Mouse (Mus musculus): ENCODE results near the gene Ptcd1. TPM values are rescaled to one million over a fixed set of nuclear protein-coding genes. Genes with fewer than 3 reads are reported as not detected.
"Not testable (repeated sequence)": the region's sequence is repeated elsewhere in the genome, so short reads cannot be mapped to it uniquely, and the experiment has no call there.

Ptcd1 gene
- total RNA-seq, 2 experiments from 2014 or later = 29.2 to 32.0 TPM

DNA sequence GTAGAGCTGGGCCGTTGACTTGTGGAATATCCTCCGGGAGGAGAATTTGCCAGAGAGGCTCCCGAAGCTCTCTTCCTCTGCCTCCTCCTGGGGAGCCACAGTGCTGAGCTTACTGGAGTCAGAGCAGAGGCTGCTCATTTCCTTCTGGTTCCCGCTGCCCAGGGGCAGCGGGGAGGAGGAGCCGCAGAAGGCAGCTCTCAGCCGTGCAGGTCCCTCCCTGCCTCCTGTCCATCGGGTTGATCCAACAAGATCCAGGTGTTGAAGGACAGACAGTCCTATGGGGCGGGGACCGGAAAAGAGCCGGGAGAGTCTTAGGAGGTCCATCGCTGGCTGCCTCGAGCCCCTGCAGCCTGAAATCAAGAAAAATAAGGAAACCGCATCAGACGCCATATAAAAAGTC is 1.7 kb downstream of the Ptcd1 start:
- DNase-seq (ENCODE audit: low spot score in 2 of 2) = no peak

DNA sequence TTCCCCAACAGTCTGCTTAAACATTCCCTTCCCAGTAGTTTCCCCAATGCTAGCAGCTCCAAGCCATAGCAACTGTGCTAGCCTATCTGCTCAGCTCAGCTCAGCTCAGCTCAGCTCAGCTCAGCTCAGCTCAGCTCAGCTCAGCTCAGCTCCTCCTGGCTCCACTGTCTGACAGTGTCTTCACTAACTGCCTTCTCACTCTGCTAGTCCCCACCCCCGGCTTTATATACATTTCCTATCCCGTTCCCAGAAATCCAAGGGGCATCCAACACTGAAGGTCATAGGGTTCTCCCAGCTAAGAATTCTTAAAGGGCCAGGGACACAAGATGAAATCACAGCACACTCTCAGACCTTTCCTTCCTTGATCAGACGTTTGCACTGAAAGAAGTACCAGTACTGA is 2.2 kb downstream of the Ptcd1 start:
- DNase-seq (ENCODE audit: low spot score in 2 of 2) = no peak

DNA sequence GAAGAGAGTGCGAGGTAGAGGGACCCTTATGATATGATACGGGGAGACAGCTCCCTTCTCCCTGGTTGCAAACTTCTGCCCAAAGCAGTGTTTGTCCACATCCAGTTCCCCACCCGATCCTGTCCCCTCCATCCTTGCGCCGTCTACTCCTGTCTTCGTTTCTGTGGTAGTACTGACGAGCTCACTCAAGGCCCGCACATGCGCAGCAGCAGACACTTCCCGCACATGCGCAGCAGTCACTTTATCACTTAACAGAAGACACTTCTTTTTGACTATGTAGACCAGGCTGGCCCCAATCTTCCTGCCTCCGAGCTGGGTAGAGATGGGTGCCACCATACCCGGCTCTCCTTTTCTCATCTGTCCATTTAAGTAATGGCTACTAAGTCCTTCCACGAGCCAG is 5.5 kb downstream of the Ptcd1 start:
- no peak for DNase-seq (ENCODE audit: low spot score in 2 of 2)

DNA sequence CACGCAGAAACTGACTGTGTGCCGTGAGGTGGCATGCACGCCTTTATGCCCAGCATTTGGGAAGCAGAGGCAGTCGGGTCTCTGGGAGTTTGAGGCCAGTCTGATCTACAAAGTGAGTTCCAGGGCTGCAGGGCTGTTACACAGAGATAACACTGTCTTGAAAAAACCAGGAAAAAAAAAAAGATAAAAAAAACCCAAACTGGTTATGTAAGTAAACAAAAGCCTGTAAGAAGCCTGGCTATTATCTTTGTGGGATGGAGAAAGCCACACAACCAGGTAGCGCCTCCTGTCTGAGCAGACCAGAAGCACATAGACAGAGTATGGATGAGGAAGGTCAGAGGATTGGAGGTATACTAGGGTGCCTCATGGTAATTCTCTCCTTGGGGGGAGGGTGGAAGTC is 14.2 kb downstream of the Ptcd1 start:
- no peak for DNase-seq (ENCODE audit: low spot score in 2 of 2)

DNA sequence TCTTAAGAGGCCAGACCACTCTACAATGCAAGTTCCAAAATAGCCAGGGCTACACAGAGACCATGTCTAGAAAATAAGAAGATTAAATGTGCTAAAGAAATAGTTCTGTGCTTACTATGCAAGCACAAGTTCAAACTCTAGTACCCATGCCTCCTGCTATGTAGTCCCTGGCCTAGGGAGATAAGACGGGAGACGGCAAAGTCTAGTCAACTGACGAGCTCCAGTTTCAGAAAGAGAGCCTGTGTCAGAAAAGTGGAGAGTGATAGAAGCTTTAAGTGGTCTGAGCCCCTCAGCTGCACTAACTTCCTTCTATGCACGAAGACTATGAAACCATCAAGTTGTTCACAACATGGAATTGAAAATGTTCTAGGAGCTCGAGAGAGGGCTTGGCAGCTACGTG is 17.6 kb downstream of the Ptcd1 start:
- DNase-seq (ENCODE audit: low spot score in 2 of 2) = no peak

DNA sequence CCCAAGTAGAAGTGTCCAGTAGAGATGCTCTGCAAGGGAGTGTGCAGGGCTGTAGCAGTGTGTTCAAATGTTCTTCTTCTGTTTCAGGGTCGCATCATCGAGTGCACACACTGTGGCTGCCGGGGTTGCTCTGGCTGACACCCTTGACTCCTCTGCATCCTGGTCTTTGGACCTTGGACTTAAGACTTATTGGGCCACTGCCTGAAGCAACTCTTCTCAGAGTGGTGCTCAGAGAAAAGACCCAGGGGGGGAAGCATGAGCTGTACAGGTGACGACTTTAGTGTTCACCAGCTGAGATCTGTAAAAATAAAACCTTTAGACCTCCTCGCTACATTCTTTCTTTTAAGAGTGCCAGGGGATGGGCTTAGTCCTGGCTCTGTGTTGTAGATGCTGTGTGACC is 19.2 kb downstream of the Ptcd1 start:
- DNase-seq (ENCODE audit: low spot score in 2 of 2) = no peak

DNA sequence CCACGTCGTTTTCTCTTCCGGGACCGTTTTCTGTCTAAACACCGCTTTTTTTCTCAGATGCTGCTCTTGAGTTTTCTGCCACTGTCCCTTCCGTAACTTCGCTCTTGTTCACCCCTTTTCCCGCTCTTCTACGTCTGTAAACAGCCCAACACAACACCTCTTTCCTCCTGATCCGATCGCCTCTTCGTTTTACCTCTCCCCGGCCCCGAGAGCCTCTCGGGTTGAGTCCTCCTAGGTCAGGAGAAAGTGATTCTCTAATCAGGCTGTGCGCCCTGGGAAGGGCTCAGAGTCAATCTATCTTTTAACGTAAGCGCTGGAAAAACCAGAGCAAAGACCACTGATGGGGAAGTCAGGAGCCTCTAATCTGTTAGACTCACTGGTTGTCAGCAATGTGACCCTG is 26.3 kb downstream of the Ptcd1 start:
- no peak for DNase-seq (ENCODE audit: low spot score in 2 of 2)

DNA sequence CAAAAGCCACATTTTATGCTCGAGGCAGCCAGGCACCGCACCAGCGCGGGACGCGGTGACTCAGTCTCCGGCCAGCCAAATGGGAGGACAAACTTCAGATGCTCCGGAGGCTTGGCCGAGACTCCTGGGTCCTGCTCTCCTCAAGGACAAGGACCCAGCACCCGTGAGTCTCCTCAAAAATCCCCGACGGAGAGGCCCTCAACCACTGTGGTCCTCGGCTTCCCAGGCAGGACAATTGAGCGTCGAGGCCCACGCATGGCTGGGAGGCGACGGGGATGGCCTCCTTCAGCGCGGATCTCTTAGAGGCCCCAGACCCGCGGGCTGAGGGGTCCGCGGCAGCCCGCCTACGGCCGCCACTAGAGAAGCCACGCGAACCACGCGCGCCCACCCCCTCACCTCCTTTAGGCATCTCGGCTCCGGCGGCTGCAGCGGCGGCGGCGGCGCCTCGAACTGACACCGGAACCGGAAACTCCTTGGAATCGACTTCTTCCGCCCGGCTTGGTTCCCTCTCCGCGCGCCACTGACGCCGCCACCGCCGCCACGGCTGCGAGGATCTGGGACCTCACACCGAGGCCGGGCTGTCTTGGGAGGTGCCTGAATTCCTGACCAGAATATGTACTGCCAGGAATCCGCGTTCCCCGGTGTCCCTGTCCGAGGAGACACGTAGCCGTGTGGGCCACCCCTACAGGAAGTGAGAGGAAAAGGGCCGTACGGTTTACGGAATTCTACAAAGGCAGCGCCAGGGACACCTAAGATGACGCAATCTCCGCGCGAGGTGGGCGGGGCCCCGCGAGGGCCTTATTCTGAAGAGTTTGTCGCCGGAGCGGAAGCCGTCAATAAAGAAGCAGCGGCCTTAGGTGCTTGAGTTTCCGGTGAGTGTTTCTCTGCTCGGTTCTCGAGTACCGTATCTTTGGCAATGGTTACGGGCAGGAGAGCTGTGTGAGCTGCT is 27.1 kb downstream of the Ptcd1 start, which contains the start of the genes Pdap1 and Bud31:
TSS of gene Pdap1 (minus strand) at position 668 of the 949 bp plus-strand sequence.
TSS of gene Bud31 (plus strand) at position 792 of the 949 bp plus-strand sequence.
- DNase-seq (ENCODE audit: low spot score in 2 of 2) = peak; percentile 89 to 92

DNA sequence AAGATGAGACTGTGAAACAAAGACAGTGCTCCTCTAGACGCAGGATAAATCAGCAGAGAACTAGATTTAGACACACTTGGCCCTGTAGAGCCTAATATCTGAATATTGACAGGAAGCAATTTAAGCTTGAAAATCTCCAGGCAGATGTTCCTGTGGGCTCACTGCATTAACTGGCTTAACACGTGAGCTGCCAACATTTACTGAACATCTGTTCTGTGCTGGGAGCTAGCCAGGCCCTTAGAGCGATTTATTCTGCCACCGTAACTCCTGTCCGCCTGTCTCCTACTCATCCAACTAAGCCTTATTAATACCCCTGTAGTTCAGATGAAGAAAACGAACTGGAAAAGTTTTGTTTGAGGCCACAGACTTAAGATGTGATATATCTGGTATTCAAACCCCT is 28.1 kb downstream of the Ptcd1 start:
- no peak for DNase-seq (ENCODE audit: low spot score in 2 of 2)

DNA sequence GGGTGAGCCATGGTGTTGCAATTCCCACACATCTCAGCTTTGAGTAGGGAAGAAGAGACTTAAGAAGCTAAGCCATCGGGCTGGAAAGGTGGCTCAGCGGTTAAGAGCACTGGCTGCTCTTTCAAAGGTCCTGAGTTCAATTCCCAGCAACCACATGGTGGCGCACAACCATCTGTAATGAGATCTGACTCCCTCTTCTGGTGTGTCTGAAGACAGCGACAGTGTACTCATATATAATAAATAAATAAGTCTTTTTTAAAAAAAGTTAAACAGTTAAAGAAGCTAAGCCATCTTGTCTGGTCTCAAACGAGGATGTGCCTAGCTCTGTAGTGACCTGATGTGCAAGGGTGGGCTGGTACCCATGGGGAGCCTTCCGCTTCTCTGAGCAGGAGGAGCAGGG is 33.6 kb downstream of the Ptcd1 start:
- DNase-seq (ENCODE audit: low spot score in 2 of 2) = not testable (repeated sequence)

DNA sequence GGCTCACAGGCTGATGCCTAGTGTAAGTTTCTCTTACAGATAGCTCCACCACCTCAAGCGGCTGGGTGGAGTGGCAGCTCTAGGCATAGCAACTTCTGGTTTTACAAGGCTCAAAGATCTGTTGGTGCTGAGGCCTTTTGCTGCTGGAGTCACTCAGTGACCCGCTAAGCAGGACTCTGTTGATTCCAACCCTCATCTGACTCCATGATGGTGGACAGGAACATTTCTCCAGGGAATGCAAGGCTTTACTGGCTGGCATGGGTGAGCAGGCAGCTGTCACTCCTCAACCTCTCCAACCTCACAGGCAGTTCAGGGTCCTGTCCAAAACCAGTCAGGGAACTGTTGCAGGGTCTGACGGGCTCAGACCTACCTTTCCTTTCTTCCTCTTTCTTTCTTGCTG is 35.9 kb downstream of the Ptcd1 start:
- no peak for DNase-seq (ENCODE audit: low spot score in 2 of 2)

DNA sequence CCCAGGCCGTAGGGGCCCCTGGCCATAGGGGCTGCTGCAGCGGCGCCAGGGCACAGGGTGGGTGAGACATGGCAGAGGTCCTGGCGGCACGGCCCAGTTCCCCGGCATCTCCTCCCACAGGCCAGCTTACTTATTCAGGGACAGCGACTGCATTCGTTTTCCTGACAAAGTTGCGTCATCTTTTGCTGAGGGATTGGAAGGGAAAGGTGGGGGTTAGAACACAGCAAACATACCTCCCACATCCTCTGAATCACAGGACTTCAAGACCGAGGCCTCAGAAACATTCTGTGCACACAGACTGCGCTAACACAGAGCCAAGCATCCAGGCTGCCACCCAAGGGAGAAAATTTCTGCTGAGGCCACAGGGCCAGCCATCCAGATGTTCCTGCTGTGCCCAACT is 36.7 kb downstream of the Ptcd1 start:
- DNase-seq (ENCODE audit: low spot score in 2 of 2) = no peak

DNA sequence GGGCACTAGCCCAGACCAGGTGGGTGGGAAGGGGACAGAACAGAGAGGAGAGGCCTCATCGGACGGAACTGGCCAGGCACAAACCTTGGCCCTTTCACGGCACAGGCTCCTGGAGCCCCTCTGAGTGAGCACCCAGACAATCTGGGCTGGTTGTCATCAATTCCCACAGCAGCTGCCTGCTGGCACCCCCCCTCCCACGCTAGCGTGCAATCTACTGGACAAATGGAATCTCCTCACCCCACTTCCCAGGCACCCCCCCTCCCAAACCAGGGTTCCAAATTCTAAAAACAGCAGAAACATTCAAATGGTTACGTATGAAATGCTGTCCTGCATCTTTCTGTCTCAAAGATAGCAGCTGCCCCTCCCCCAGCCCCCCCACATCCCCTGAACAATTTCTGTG is 37.1 kb downstream of the Ptcd1 start:
- DNase-seq (ENCODE audit: low spot score in 2 of 2) = not testable (repeated sequence)

DNA sequence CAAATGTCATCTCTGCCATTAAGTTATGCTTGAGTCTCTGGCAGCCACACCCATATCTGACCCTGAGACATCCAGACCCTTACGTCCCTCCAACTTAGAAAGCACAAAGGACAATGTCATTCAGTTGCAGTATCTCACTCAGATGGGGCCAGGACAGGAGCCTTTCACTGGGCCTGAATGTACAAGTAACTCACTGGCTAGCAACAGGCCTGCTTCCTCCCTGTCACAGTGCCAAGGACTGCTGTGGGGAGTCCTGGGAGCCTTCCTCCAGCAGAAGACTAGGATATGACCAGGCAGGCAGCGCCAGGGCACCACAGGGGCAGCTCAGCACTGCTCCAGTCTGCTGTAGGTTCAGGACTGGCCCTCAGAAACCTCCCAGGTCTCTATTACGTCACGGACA is 37.8 kb downstream of the Ptcd1 start:
- DNase-seq (ENCODE audit: low spot score in 2 of 2) = no peak

DNA sequence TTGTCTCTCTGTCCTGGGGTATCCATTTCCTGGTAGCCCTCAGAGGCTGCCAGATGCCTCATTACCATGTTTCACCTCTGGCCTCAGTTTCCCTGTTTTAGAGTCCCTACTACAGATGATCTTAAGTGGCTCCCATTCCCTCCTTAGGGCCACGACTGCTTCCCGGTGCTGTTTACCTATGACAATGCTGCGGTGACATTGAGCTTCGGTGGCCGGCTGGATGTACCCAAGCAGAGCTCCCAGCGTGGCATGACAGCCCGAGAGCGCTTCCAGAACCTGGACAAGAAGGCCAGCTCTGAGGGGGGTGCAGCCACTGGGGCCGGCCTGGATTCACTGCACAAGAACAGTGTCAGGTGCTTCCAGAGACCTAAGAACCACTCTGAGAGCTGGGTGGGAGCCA is 40.3 kb downstream of the Ptcd1 start:
- no peak for DNase-seq (ENCODE audit: low spot score in 2 of 2)

DNA sequence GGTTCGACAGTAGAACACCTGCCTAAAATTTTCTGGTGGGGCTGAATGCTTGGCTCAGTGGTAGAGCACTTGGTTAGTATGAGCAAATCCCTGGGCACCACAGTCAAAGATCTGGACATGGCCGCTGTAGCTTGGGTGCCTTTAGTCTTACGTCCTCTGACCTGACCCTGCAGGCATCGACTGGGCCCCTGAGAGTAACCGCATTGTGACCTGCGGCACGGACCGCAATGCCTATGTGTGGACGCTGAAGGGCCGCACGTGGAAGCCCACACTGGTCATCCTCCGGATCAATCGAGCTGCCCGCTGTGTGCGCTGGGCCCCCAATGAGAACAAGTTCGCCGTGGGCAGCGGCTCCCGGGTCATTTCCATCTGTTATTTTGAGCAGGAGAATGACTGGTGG is 43.5 kb downstream of the Ptcd1 start:
- no peak for DNase-seq (ENCODE audit: low spot score in 2 of 2)

DNA sequence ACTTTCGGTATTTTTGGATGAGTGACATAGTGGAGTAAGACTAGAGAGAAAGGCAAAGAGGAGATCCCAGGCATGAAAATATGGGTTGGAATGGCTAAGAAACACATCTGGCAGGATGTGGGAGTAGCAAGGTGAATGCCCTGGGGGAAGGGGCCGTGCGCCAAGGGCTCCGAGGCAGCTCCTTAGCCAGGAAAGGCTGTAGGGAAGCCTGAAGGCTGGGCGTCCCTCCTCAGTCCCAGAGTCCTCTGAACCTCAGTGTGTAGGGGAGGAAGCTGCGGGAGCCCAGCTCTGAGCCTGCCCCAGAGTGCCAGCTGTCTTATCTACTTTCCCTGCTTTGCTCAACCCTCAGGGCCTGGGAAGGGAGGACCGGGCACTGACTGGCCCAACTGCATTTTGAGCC is 46.0 kb downstream of the Ptcd1 start:
- no peak for DNase-seq (ENCODE audit: low spot score in 2 of 2)

DNA sequence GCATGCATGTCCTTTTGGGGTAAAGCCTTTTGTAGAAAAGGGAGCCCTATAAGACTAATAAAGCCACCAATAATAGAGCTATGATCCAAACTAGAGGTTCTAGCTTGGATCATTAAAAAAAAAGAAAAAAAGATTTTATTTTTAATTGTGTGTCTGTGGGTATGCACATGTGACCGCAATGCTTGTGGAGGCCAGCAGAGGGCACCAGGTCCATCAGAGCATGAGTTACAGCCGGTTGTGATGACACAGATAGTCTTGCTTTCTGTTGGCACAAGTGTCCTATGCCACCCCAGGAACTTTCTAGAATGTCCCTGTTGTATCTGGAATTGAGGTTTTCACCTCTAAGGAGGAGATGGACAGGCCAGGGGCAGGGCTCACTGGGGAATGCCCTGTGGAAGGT is 47.5 kb downstream of the Ptcd1 start:
- no peak for DNase-seq (ENCODE audit: low spot score in 2 of 2)

DNA sequence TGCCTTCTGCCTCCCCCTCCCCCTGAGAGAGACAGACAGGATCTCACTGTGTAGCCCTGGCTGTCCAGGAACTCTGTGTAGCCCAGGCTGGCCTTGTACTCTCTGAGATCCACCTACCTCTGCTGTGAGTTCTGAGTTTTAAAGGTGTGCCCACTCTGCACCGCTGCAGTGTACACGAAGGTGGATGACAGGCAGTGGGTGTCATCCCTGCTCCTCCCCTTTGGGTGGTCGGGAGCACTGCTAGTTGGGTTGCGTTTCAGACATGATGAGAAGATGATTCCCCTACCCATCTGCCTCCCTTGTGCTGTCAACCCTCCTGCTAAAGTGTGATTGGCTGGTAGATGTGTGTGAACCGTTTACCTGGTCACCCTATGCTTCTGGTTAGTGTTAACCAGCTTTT is 48.4 kb downstream of the Ptcd1 start:
- DNase-seq (ENCODE audit: low spot score in 2 of 2) = no peak

DNA sequence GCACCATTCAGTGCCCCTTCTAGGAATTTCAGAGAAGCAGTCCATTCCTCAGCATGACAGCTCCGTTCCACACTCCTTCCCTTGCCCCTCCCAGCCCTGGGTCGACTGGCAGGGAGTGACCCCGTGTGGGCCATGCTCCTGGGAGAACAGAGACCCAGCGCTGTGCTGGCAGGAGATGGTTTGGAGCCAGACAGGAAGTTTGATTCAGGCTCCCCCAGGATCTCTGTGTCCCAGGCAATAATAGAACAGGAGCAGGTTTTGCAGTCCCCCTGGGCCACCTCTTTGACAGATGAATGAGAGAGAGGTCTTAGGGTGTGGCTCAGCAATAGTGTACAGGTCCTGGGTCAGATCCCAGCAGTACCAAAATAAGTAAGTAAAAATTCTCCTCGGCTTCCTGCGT is 48.9 kb downstream of the Ptcd1 start:
- no peak for DNase-seq (ENCODE audit: low spot score in 2 of 2)

DNA sequence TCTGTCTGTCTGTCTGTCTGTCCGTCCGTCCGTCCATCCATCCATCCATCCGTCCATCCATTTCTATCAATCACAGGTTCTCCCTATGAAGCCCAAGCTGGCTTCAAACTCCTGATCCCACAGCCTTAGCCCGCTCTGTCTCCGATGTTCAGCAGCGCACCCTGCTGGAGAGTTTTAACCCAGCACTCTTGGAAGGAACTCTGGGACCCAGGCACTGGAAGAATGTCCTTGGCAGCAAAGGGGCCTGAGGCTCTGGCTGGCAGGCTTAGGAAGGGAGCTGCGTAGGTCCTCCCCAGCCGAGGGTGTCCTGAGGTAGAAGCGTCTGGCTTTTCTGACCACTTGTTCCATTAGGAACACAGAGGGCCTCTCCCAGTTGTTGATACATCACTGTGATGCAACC is 50.0 kb downstream of the Ptcd1 start:
- DNase-seq (ENCODE audit: low spot score in 2 of 2) = peak in 1 of 2 experiments; percentile 57

DNA sequence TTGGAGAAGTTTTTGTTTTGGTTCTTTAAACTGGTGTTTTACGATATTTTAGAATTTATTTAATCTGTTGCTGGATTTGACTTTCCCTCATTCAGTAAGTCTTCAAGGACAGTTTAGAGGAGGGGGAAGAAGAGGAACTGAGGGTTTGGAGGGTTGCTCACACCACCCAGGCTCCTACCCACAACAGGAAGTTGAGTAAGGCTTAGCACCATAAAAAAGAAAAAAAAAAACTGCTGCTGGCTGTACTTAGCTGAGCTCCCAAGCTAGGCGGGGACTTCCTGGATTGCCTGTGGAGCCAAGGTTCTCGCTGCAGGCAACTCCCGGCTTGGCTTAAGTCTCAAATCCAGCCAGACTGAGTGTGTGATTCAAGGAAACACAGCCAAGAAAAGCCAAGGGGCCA is 50.6 kb downstream of the Ptcd1 start:
- no peak for DNase-seq (ENCODE audit: low spot score in 2 of 2)

DNA sequence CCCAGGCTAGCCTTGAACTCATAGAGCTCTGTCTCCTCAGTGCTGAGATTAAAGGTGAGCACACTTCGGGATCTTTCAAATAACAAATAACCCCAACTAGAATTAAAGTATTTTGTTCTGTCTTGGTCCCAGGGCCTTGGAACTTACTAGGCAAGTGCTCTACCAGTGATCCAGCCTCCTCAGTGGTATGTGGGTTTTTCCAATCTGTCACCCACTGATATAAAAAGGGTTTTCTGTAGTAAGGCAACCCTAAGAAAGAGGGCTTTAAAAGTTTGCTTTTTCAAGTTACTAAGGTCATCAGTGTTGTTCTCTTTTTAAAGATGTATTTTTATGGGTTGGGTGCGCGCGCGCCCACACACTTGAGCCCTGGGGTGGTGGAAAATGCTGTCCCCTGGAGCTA is 51.2 kb downstream of the Ptcd1 start:
- no peak for DNase-seq (ENCODE audit: low spot score in 2 of 2)

All from adrenal gland, postnatal 4 days (tissue).